Mouse (Mus musculus): ENCODE measurements around the gene Angel2.

Gene Angel2

GRCm38 (mm10) chr1:190979100-190979563 is 54.2 kb downstream of the Angel2 start, which contains the start of gene Vash2:
Gene Vash2 (minus strand): TSS chr1:190979296.
- peak; percentile 69 for DNase-seq (ENCODE audit: low read depth, low spot score)

GRCm38 (mm10) chr1:190980470-190980869 is 55.6 kb downstream of the Angel2 start:
- no peak for DNase-seq (ENCODE audit: low read depth, low spot score)

GRCm38 (mm10) chr1:190981412-190981811 is 56.5 kb downstream of the Angel2 start:
- no peak for DNase-seq (ENCODE audit: low read depth, low spot score)

GRCm38 (mm10) chr1:190989437-190990082 is 64.6 kb downstream of the Angel2 start:
- DNase-seq (ENCODE audit: low read depth, low spot score): no peak

GRCm38 (mm10) chr1:190995548-190995947 is 70.6 kb downstream of the Angel2 start:
- DNase-seq (ENCODE audit: low read depth, low spot score): peak; percentile 45

GRCm38 (mm10) chr1:190996346-190996877 is 71.5 kb downstream of the Angel2 start:
- no peak for DNase-seq (ENCODE audit: low read depth, low spot score)
